Mouse (Mus musculus) hindbrain, embryonic 10.5 days (tissue): ENCODE measurements around the gene Tmed10. TPM values are rescaled to one million over a fixed set of nuclear protein-coding genes. Genes with fewer than 3 reads are reported as not detected.

Experiments used
- DNase-seq: peaks from one replicate; pipeline ENCODE4 v3.0.0-alpha.2; 2017; ENCODE audit warnings: low spot score
- H3K27ac ChIP-seq: fragments of 300-500 bp; sonication (generic); 2 replicates; pipeline ENCODE4 v1.5.1; 2016; ENCODE audit warnings: mild to moderate bottlenecking, moderate library complexity
- H3K27me3 ChIP-seq: fragments of 300-500 bp; sonication (generic); 2 replicates; pipeline ENCODE4 v1.6.1; 2016; ENCODE audit warnings: mild to moderate bottlenecking; ENCODE audit not compliant: poor library complexity, insufficient read depth, severe bottlenecking
- H3K36me3 ChIP-seq: fragments of 300-500 bp; sonication (generic); 2 replicates; pipeline ENCODE4 v1.6.1; 2016; ENCODE audit warnings: mild to moderate bottlenecking, moderate library complexity
- H3K4me1 ChIP-seq: fragments of 300-500 bp; sonication (generic); replicated peaks from 2 replicates; pipeline ENCODE4 v1.6.1; 2016; ENCODE audit warnings: mild to moderate bottlenecking
- H3K4me3 ChIP-seq: fragments of 300-500 bp; sonication (generic); 2 replicates; pipeline ENCODE4 v1.5.1; 2016; ENCODE audit warnings: mild to moderate bottlenecking, moderate library complexity
- H3K9me3 ChIP-seq: fragments of 300-500 bp; sonication (generic); 2 replicates; pipeline ENCODE4 v1.6.1; 2016; ENCODE audit warnings: mild to moderate bottlenecking, moderate library complexity
- WGBS: fragments of 180-500 bp; shearing (Covaris S2); methylation state at CpG from one replicate; pipeline ENCODE4 v1.1.7; 2016; 5-methylcytosine and 5-hydroxymethylcytosine counted together
- polyA plus RNA-seq: library from polyadenylated mRNA; unstranded; fragments of >200 nt; fragmentation: Nextera tagmentation; extraction: Ambion mirVana; gene quantifications from 2 replicates; pipeline ENCODE4 v1.2.1, GENCODE M21; 2016

Tmed10 gene
- polyA plus RNA-seq, 1 experiment from 2014 or later, result 254 TPM

DNA sequence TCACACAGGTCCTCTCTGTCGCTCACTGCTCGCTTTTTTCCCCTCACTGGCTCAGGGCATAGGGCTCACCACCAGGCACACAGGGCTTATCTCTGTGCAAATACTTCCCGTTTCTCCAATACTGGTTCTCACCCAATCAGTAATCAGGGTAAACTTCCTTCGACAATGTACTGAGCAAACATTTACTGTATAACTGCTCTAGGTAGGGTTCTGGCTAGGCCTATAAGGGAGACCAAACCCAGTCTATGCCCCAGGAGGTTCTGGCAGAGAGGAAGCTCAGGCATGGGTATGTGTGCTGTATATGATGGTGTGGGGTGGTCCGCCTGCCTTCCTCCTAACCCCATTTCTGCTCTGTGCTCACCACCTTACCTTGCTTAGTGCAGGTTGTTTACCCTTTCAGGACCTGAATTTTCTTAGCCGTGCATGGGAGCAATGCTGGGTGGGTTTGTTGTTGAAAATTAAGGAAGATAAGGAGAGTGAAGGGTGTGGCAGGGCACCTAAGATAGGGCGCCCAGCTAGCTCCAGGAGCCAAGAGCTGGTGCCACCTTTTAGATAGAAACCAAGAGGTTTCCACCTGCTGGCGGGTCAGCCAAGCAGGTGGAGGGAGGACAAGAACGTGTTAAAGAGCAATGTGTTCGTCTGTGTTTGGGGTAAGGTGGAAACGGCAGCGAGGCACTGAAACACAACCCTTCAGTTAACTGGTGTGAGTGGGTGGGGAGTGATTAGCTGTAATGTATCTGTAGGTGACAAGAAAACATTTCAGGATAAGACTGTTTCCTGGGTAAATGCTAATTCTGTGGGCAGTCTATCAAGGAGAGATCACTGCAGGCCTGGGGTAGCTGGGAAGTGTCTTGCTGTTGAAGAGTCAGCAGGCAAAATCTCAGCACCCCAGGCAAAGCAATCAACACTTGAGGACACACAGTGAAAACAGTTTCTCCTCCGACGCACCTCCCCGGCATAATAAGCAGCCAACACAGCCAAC lies 14.8 kb upstream of the Tmed10 start:
- Histone ChIP-seq H3K27me3 (no peaks in the 10 kb centered on the region), H3K36me3 (no peaks in the 10 kb centered on the region), H3K9me3 (no peaks in the 10 kb centered on the region), H3K4me3 (no peak overlapping the region), H3K4me1 (no peaks in the 10 kb centered on the region; the same call in 1 of the 2 replicates), H3K27ac (no peak overlapping the region)
- DNase-seq, result no peak
- 79% methylated on average over 15 of the region's 15 CpGs for WGBS

DNA sequence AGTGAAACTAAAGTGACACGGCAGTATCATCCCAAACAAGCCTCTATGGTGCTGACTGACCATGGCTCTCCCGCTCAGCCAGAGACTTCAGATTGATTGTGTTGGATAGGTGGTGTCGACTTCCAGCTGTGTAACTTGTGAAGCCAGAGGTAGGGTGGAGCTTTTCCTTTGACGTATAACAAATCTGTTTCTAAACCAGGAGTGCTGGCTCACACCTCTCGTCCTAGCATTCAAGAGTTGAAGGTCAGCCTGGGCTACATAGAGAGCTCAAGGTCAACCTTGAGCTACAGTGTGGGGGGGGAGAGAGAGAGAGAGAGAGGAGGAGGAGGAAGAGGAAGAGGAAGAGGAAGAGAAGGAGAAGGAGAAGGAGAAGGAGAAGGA lies 11.3 kb upstream of the Tmed10 start:
- no peak overlapping the region for H3K27ac ChIP-seq
- H3K27me3 ChIP-seq, result no peaks in the 10 kb centered on the region
- DNase-seq, result no peak
- H3K36me3 ChIP-seq, result no peaks in the 10 kb centered on the region
- H3K4me1 ChIP-seq, result no peaks in the 10 kb centered on the region; the same call in 1 of the 2 replicates
- H3K4me3 ChIP-seq, result no peak overlapping the region
- no peaks in the 10 kb centered on the region for H3K9me3 ChIP-seq
- WGBS, result 64% methylated on average over 5 of the region's 5 CpGs

DNA sequence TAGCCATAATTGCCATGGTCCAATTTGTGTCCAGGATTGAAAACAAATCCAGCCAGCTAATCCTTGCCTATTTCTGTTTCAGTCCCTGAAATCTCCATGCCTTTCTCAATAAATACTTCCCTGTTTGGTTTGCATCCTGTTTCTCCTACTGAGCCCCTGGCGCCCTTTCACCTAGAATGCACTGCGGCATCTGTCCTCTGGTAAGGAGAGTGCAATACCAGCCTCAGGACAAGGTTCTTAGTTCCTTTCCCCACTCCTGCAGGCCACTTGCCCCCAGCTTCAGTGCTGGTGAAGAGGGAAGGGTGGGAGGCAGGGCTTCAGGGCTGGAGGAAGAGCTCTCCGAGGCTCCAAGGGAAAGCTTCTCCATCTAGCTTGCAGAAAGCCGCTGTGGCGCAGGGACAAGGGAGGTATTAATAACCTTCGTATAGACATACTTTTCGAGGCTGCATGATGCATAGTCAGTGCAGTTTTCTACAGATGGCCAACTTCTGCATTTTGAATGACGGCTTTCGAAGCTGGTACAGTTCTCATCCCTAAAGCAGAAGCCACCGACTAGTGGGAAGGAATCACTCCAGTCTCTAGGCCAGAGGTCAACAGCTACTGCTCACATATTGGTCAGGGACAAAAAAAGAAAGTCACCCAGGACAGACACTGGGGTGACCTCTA lies 10.8 kb upstream of the Tmed10 start:
- H3K4me1 ChIP-seq, result no peaks in the 10 kb centered on the region; the same call in 1 of the 2 replicates
- no peak overlapping the region for H3K27ac ChIP-seq
- H3K4me3 ChIP-seq, result no peak overlapping the region
- DNase-seq, result no peak
- H3K9me3 ChIP-seq, result no peaks in the 10 kb centered on the region
- 83% methylated on average over 10 of the region's 10 CpGs for WGBS
- H3K36me3 ChIP-seq, result no peaks in the 10 kb centered on the region
- H3K27me3 ChIP-seq, result no peaks in the 10 kb centered on the region

DNA sequence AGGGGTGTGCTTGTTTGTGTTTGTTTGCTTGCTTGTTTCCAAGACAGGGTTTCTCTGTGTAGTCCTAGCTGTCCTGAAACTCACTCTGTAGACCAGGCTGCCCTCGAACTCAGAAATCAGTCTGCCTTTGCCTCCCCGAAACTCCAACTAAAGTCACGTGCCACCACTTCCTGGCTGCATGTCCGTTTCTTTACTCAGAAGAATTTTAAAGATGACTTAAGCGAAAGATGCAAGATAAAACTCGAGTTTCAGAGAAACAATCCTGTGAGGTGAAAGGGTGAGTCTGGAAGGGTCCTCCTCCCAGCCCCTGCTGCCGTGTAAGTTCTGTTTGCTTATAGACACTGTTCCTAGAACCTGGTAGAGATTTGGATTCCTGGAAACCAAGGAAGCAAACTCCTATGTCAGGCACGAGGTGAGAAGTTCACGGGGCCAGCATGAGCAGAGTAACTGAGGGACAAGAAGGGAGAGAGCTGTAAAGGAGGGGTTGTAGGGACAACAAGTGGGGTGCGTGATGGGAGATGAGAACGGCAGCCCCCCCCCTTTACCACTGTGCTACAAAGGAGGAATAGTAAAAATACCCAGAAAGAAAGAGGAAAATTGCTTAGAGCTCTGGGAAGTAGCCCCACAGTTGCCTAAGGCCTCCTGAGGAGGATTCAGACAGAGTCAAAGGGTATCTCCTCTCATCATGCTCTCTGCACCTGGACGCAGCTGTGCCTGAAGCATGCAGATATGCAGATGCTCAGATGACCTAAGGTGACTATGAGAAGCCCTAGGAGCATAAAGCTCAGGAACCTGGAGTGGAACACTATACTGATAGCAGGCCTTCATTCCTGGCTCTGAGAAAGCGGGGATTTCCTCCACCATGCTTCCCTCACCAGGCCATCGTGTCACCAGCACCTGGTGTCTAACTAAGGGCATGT lies 8.4 kb upstream of the Tmed10 start:
- WGBS, result 79% methylated on average over 14 of the region's 14 CpGs
- H3K27ac ChIP-seq, result no peak overlapping the region
- DNase-seq, result no peak
- no peaks in the 10 kb centered on the region for H3K27me3 ChIP-seq
- H3K4me1 ChIP-seq, result no peaks in the 10 kb centered on the region; the same call in 1 of the 2 replicates
- no peak overlapping the region for H3K4me3 ChIP-seq
- H3K9me3 ChIP-seq, result no peaks in the 10 kb centered on the region
- H3K36me3 ChIP-seq, result no peaks in the 10 kb centered on the region

DNA sequence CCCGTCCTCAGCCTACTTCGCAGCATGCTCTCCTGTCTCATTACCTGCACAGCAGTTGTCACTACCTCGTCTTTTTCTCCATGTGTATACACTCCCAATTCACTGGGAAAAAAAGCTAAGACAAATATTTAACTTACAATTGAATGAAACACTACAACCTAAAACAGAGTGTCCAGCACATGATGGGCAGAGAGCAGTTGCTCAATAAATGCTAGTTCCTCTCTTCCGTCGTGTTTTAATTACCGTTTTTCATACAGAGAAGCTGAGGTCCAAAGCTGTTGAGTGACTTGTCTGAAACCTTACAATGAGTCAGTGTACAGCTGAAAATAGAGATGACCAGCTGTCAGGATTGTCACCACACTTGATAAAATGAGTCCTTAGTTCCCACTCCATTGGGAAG lies 6.9 kb upstream of the Tmed10 start:
- H3K4me1 ChIP-seq, result no peaks in the 10 kb centered on the region; the same call in 1 of the 2 replicates
- WGBS, result 88% methylated on average over 6 of the region's 6 CpGs

DNA sequence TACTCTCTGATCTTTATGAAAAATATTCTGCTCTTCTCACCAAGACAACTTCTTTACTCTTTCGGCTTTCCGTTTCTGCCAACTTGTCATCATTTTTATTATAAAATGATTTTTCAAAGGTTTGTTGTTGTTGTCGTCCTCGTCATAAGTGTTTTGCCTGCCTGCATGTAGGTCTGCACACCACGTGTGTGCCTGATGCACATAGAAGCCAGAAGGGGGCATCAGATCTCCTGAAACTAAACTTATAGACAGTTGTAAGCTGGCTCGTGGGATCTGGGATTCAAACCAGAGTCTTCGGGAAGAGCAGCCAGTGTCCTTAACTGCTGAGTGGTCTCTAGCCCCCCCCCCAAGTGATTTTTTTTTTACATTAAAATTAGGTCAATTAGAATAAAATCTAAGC lies 6.3 kb upstream of the Tmed10 start:
- no peak overlapping the region for H3K4me3 ChIP-seq
- H3K36me3 ChIP-seq, result no peaks in the 10 kb centered on the region
- DNase-seq, result no peak
- H3K27me3 ChIP-seq, result no peaks in the 10 kb centered on the region
- H3K4me1 ChIP-seq, result no peaks in the 10 kb centered on the region; the same call in 1 of the 2 replicates
- 73% methylated on average over 7 of the region's 7 CpGs for WGBS
- H3K27ac ChIP-seq, result no peak overlapping the region
- no peaks in the 10 kb centered on the region for H3K9me3 ChIP-seq

More for the DNA sequence above, 6.9 kb upstream of the Tmed10 start:
- Histone ChIP-seq H3K27me3 (no peaks in the 10 kb centered on the region), H3K4me3 (no peak overlapping the region), H3K36me3 (no peaks in the 10 kb centered on the region), H3K27ac (no peak overlapping the region), H3K9me3 (no peaks in the 10 kb centered on the region)
- no peak for DNase-seq

DNA sequence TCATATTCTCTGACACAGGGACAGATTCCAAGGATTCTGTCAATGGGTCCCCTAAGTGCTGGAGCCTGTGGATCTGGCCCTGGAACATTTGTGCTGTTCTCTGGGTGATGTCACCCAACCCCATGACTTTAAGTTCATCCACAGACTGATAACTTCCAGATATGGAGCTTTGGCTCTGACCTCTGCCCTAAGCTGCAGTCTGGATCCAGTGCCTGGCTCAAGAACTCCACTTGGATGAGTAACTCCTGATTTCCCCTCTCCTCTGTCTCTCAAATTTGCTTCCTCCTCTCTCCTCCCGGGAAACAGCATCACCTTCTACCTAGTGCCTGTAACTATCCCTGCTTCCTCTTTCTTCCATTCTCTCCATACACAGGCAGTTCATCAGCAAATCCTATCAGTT lies 5.7 kb upstream of the Tmed10 start:
- no peak for DNase-seq
- H3K36me3 ChIP-seq, result no peaks in the 10 kb centered on the region
- 90% methylated on average over 1 of the region's 1 CpGs for WGBS
- H3K27me3 ChIP-seq, result no peaks in the 10 kb centered on the region
- H3K4me1 ChIP-seq, result no peaks in the 10 kb centered on the region; the same call in 1 of the 2 replicates
- H3K4me3 ChIP-seq, result no peak overlapping the region
- H3K9me3 ChIP-seq, result no peaks in the 10 kb centered on the region
- H3K27ac ChIP-seq, result no peak overlapping the region

DNA sequence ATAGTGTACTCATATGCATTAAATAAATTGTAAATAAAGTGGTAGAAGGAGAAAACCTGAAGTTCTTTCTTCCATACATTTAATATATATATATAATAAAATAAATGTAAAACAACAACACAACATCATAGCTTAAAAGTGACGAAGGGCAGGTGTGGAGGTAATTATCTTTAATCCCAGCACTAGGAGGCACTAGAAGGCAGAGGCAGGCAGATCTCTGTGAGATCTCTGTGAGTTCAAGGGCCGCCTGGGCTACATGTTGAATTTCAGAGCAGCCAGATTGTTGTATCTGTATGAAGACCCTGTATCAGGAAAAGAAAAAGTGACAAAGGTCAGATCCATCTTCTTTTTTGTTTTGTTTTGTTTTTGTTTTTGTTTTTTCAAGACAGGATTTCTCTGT lies 3.6 kb upstream of the Tmed10 start:
- Histone ChIP-seq H3K4me3 (no peak overlapping the region), H3K27ac (no peak overlapping the region), H3K27me3 (no peaks in the 10 kb centered on the region), H3K36me3 (no peaks in the 10 kb centered on the region), H3K9me3 (no peaks in the 10 kb centered on the region), H3K4me1 (peaks cover 5% of the 10 kb centered on the region)
- 84% methylated on average over 2 of the region's 2 CpGs for WGBS
- no peak for DNase-seq

DNA sequence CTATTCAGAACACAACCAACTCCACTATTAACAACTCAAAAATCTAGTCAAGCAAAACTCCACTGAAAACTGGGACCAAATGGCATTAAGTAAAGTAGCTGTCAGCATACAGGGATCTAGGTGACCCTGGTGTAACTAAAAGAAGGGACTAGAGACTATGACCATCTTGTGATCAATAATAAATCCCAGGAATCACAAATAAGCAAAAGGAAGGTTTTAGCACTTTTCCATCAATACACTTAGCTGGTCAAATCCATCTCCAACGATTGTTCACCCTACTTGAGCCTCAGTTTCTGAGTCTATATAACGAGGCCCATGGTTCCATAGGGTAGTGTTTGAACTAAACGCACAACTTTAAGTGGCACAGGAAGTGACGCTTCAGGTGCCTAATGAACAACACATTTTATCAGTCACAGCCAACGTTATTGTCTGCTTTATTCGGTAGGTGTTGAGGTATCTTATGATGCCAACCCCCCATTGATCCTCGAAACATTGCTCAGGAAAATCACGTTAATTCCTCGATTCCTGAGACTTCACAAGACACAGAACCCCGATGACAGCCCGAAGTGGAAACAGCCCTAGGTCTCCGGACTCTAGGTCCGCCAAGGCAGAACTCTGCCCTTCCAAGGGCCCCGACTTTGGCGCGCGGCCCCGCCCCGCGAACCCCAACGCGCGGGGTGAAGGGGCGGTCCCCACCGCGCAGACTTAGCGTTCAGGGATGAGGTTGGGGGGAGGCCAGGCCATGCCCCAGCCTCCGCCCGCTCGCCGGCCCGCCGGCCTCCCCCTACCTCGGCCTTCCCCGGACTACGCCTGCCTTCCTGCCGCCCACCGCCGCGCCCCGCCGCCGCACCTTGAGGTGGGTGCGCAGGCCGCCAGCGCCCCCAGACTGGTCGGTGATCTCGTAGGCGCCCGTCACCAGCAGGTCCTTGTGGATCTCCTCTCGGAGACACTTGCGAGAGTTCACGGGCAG lies 771 bp downstream of the Tmed10 start:
- WGBS, result 1% methylated on average over 53 of the region's 53 CpGs
- peak; percentile 52 for DNase-seq
- peaks cover 18% of the 10 kb centered on the region for H3K4me1 ChIP-seq
- H3K27ac ChIP-seq, result peak overlapping the region; percentile 97
- no peaks in the 10 kb centered on the region for H3K36me3 ChIP-seq
- no peaks in the 10 kb centered on the region for H3K27me3 ChIP-seq
- H3K9me3 ChIP-seq, result no peaks in the 10 kb centered on the region
- peak overlapping the region; percentile 98 for H3K4me3 ChIP-seq

DNA sequence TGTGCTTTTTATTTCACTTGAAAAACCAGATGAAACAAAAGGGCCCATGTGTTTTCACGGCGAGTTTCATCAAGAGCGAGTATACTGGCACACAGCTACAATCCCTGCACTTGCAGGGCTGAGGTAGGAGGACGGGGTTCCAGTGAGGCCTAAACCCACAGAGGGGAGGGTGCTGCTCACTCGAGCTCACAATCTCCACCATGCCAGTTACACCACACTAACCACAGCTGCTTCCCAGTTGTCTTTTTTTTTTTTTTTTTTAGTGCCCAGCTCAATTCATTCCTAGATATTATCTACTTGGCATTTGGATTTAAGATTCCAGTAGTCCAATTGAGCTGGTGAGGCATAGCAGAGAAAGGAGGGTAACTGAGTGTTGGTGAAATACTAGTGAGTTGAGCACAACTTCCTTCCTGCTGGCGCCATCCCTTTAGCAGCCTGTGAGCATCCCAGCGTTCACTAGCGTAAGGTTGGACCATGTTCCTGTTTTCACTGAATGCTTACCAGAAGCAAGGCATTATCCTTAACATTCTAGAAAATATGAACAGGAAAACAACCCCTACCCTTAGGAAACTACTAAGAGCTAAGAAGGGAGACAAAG lies 2.5 kb downstream of the Tmed10 start:
- no peaks in the 10 kb centered on the region for H3K27me3 ChIP-seq
- 85% methylated on average over 8 of the region's 8 CpGs for WGBS
- H3K4me1 ChIP-seq, result peaks cover 18% of the 10 kb centered on the region
- no peaks in the 10 kb centered on the region for H3K36me3 ChIP-seq
- H3K9me3 ChIP-seq, result no peaks in the 10 kb centered on the region
- DNase-seq, result no peak
- no peak overlapping the region for H3K4me3 ChIP-seq
- 0 out of 2 replicates have a peak overlapping the region, but pooled peaks have one; percentile 8 for H3K27ac ChIP-seq

DNA sequence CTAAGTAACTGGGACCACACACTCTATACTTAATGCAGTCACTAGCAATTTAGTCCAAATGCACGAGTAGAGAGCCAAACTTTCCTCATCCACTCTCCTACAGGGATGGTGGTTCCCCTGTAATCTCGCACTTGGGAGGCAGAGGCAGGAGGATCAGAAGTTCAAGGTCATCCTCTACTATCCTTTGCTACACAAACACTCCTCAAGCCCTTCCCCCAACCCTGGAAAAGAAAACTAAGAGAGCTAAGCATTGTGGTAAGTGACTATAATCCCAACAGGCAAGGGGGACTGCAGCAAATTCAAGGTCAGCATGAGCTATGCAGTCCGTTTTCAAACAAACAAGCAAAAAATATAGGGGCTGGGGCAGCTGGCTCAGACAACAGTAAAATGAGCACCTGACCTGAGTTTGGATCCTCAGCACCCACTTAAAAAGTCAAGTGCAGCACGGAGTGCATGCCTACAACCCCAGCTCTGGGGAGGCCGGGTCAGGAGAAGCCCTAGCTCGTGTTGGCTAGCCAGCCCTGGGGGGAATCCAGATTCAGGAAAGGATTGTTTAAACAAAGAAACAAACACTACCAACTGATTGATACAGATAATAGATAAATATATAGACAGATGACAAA lies 6.1 kb downstream of the Tmed10 start:
- WGBS, result 85% methylated on average over 6 of the region's 6 CpGs
- no peak for DNase-seq

More for the DNA sequence above, 6.1 kb downstream of the Tmed10 start:
- peaks cover 13% of the 10 kb centered on the region for H3K36me3 ChIP-seq
- no peaks in the 10 kb centered on the region for H3K9me3 ChIP-seq
- H3K27me3 ChIP-seq, result no peaks in the 10 kb centered on the region
- H3K4me3 ChIP-seq, result no peak overlapping the region
- H3K4me1 ChIP-seq, result peaks cover 15% of the 10 kb centered on the region
- H3K27ac ChIP-seq, result no peak overlapping the region
